Mouse (Mus musculus) Patski (cell line): Measurements from ENCODE around the gene Thbs3. TPM values are rescaled to one million over a fixed set of nuclear protein-coding genes. Genes with fewer than 3 reads are reported as not detected.

ENCODE experiments used
- ATAC-seq: fragments of 100-300 bp; one replicate; pipeline ENCODE4 v1.8.0; 2021
- CTCF ChIA-PET: fragments of 350-600 bp; sonication (Branson Sonifier 250); formaldehyde crosslinking; loops from one replicate; lab custom pipeline; 2022; ENCODE audit warnings: inconsistent platforms; lab: Charles Lee
- POLR2A ChIA-PET: fragments of 350-600 bp; sonication (Branson Sonifier 250); formaldehyde crosslinking; loops from one replicate; lab custom pipeline; 2022; ENCODE audit warnings: antibody characterized with exemption, inconsistent platforms; lab: Charles Lee
- DNase-seq: peaks from one replicate; pipeline ENCODE4 v3.0.0-alpha.2; 2011; ENCODE audit warnings: low read depth, low spot score
- H3K27me3 ChIP-seq: fragments of 371-371 bp; one replicate; pipeline ENCODE4 v1.5.1; 2021
- CTCF ChIP-seq: fragments of 100-300 bp; IDR thresholded peaks from one replicate; pipeline ENCODE4 v1.5.1; 2021
- in situ Hi-C: fragments of 300-500 bp; cut with MboI; formaldehyde crosslinking; loops from 3 replicates; pipeline ENCODE4 v1.11.1; 2018; ENCODE audit warnings: low pct_unique_long_range_greater_than_20kb, mixed read lengths
- polyA plus RNA-seq: library from polyadenylated mRNA; unstranded; gene quantifications from one replicate; pipeline ENCODE4 v1.2.3, GENCODE M21; 2021

The Thbs3 gene
- polyA plus RNA-seq, result 86.6 TPM

DNA sequence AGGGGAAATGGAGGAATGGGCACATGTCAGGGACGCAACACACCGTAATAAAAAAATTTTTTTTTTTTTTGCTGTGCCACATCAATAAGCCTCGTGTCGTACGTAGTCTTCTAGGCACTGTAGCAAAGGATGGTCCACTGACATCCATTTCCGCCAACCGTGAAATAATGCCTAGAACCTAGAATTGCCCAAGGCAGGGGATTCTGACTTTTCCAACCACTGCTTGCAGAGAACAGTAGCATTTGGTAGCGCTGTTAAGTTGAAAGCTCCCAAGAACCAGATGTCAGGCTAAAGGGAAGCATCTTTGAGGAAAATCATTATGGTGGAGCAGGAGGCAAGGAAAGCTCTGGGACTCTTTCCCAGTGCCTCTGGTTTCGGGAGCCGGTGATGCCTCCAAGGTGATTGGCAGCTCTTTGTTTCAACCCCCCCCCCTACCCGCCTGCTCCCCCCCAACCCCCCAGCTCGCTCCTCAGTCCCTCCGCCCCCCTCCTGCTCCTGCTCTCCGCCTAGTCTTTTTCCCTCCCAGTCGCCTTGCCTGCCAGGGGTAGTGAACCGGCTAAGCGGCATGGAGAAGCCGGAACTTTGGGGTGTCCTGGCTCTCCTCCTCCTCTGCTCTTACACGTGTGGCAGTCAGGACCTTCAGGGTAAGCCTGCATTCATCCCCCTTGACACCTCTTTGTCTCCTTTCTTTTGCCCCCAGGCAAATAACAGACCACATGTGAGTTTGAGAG lies at the start of gene Thbs3:
Gene Thbs3, plus strand, starts transcription at position 500 of the 731 bp plus-strand sequence.
- CTCF ChIA-PET, result interaction anchor here (1.0 to 2.3 kb wide), 5 partner anchors 8 to 125 kb away, joined by 3 to 6 read pairs (median 4); partner anchors contain the start of gene Mtx1
- in situ Hi-C loops, result loop anchor here (5.0 to 25.0 kb wide), 2 partner anchors 128 to 528 kb away; partner anchors contain the start of gene Khdc4
- POLR2A ChIA-PET, result interaction anchor here (0.7 to 2.5 kb wide), 6 partner anchors 14 to 127 kb away, joined by 3 to 10 read pairs (median 4); partner anchors contain the start of gene Fdps
- no peak for TF ChIP-seq CTCF
- no peak for DNase-seq
- no peaks in the 10 kb centered on the region for H3K27me3 ChIP-seq
- ATAC-seq, result no peak

DNA sequence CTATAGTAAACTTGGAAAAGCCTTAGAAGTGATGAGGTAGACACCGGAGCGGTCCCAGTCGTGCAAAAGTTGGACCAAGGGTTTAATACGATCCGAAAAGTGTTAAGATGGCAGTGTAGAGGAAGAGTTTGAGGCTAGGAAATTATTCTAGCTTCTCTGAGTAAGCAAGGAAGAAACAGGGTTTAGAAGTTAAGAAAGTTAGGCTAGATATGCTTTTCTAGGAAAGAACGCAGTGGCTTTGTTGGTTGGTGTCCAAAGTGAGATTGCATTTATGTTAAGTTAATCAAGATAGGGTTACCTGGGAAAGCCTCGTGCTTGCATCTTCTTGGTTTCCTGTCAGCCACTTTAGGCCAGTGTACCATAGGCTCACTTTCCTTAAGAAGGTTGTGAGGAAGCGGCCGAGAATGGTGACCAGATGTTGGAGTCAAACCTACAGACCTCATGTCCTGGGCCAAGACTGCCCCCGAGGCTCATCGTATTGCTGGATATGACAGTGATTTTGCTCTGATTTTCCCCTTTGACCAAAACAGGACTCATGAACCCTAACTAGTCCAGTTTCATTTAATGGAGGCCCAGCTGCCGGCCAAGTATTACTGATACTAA lies 49.6 kb upstream of the Thbs3 start:
- DNase-seq (no peak), ATAC-seq (peak; percentile 4)
- in situ Hi-C loops, result no loop called here
- CTCF ChIA-PET, result interaction anchor here (1.1 to 2.8 kb wide), 4 partner anchors 12 to 78 kb away, joined by 5 to 9 read pairs (median 8); partner anchors contain the start of gene Scamp3
- H3K27me3 ChIP-seq, result no peaks in the 10 kb centered on the region
- TF ChIP-seq CTCF, result no peak
- POLR2A ChIA-PET, result interaction anchor here (0.6 to 2.2 kb wide), 8 partner anchors 9 to 524 kb away, joined by 3 to 8 read pairs (median 4); partner anchors contain the start of gene Pklr

DNA sequence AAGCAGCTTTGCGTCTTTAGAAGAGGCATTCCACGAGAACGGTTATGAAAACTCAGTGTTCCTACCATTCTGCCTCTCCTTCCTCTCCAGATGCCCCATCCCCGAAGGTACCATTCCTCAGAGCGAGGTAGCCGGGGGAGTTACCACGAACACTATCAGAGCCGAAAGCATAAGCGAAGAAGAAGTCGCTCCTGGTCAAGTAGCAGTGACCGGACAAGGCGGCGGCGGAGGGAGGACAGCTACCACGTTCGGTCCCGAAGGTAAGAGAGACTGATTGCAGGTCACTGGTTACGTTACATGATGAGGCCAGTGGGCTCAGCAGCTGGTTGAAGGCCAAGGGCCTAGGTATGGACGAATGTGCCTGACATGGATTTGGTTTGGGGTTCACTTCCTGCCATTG lies 48.0 kb upstream of the Thbs3 start:
- in situ Hi-C loops, result no loop called here
- no peaks in the 10 kb centered on the region for H3K27me3 ChIP-seq
- POLR2A ChIA-PET, result interaction anchor here (1.5 kb wide), 1 partner anchor 10 kb away, joined by 9 read pairs; the partner anchor contains the start of gene Scamp3
- CTCF ChIA-PET, result interaction anchor here (0.9 to 2.2 kb wide), 2 partner anchors 10 to 20 kb away, joined by 3 to 8 read pairs; partner anchors contain the start of gene Scamp3
- no peak for ATAC-seq
- no peak for TF ChIP-seq CTCF
- DNase-seq, result no peak

DNA sequence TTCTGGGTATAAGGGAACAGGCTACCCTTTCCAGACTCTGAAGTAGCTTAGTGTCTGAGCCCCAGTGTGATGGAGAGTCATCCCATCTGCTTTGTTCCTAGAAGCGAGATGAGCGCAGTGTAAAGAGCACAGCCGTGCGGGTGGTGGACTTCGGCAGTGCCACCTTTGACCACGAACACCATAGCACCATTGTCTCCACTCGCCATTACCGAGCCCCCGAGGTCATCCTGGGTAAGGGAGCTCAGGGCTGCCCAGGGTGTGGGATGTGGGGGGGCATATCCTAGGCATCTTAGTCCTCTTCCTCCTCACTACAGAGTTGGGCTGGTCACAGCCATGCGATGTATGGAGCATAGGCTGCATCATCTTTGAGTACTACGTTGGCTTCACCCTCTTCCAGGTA lies 40.1 kb upstream of the Thbs3 start:
- in situ Hi-C loops, result no loop called here
- DNase-seq (no peak), ATAC-seq (no peak)
- no peak for TF ChIP-seq CTCF
- ChIA-PET CTCF (interaction anchor here (1.7 kb wide), 1 partner anchor 19 kb away, joined by 5 read pairs; no protein-coding TSS in a partner anchor), POLR2A (interaction anchor here (1.5 kb wide), 1 partner anchor 11 kb away, joined by 6 read pairs; the partner anchor contains the start of gene Clk2)
- no peaks in the 10 kb centered on the region for H3K27me3 ChIP-seq

DNA sequence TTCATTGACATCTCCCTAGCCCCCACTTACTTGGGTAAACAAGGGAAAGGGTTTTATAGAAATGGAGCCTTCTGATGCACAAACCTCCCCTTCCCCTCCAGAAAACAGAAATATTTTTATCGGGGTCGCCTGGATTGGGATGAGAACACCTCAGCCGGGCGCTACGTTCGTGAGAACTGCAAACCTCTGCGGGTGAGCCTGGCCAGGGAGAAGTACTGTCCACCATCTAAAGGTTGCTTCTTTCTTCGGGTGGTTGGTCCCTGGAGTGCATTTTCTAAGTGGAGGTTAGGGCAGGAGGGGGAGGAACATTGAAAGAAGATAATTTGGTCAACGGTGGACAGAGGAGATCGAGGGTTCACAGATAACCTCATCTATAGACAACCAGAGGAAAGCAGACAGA lies 39.4 kb upstream of the Thbs3 start:
- CTCF ChIA-PET, result interaction anchor here (1.7 kb wide), 1 partner anchor 18 kb away, joined by 5 read pairs; no protein-coding TSS in a partner anchor
- ATAC-seq (no peak), DNase-seq (no peak)
- in situ Hi-C loops, result no loop called here
- H3K27me3 ChIP-seq, result no peaks in the 10 kb centered on the region
- TF ChIP-seq CTCF, result no peak
- POLR2A ChIA-PET, result interaction anchor here (1.0 kb wide), 1 partner anchor 10 kb away, joined by 3 read pairs; no protein-coding TSS in a partner anchor

DNA sequence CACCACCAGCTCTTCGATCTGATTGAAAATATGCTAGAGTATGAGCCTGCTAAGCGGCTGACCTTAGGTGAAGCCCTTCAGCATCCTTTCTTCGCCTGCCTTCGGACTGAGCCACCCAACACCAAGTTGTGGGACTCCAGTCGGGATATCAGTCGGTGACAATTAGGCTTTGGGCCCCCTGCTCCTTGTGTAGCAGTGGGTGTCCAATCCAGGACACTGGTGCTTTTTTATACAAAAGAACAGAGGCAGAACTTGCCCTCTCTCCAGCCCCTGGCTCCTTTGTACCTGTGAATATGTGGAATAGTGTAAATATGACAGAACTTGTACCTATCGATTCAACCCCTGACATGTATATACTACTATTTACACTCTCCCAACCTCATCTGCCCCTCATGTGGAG lies 38.6 kb upstream of the Thbs3 start:
- ATAC-seq (no peak), DNase-seq (no peak)
- CTCF ChIA-PET, result interaction anchor here (1.4 to 2.5 kb wide), 3 partner anchors 11 to 86 kb away, joined by 5 to 8 read pairs (median 8); no protein-coding TSS in a partner anchor
- H3K27me3 ChIP-seq, result no peaks in the 10 kb centered on the region
- TF ChIP-seq CTCF, result no peak
- in situ Hi-C loops, result no loop called here
- POLR2A ChIA-PET, result interaction anchor here (0.6 to 1.7 kb wide), 6 partner anchors 9 to 86 kb away, joined by 3 to 11 read pairs (median 6); no protein-coding TSS in a partner anchor

DNA sequence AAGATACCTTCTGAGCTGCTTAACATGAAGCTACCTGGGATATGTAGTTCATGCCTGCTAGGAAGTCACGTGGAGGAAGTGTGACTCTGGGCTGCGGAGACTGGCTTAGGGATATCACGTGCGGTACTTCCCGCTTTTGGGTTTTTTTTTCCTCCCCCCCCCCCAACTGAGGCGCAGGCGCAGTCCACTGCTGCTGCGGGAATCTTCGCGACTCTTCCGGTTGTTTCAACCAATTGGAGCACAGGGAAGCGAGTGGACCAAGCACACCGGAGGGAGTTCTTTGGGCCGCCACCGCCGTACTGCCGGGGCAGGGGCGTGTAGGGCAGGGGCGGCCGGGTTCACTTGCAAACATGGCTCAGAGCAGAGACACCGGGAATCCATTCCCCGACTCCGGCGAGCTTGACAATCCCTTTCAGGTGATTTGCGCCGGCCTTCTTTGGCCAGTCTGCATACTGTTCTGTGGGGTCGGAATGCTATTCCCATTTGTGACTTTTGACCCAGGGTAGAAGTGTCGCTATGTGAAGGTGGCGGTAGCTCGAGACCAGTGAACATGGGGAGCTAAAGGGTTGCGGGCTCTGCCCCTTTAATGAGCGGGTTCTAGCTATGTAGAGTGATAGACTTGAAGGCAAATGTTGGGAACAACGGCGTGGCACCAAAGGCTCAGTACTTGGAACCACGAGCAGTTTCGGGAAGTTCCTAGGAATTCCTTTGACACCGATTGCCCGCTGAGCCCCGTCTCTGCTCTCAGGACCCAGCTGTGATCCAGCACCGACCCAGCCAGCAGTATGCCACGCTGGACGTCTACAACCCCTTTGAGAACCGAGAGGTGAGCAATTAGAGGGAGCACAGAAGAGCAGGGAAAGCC lies 37.5 kb upstream of the Thbs3 start, which contains the start of gene Scamp3:
Gene Scamp3, plus strand, starts transcription at position 232 of the 865 bp plus-strand sequence.
- in situ Hi-C loops, result no loop called here
- H3K27me3 ChIP-seq, result no peaks in the 10 kb centered on the region
- TF ChIP-seq CTCF, result no peak
- ChIA-PET POLR2A (interaction anchor here (0.6 to 1.8 kb wide), 13 partner anchors 10 to 100 kb away, joined by 3 to 11 read pairs (median 3); partner anchors contain the start of genes Gba and Krtcap2), CTCF (interaction anchor here (1.2 to 2.5 kb wide), 10 partner anchors 10 to 125 kb away, joined by 3 to 12 read pairs (median 6); no protein-coding TSS in a partner anchor)
- ATAC-seq (peak; percentile 79), DNase-seq (peak; percentile 98)

DNA sequence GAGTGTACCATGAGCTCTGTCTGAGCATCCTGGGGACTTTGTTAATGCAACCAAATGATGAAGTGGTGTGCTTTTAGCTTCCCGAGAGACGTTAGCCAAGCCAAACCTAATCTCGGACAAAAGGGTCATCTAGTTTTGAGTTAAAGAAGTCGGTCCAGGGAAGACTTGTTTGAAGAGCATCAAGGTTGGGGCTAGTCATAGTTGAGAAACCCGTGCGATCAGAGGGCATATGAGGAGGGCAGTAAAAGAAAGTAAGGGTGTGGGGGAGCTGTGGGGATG lies 36.9 kb upstream of the Thbs3 start:
- POLR2A ChIA-PET, result interaction anchor here (0.7 to 1.8 kb wide), 9 partner anchors 9 to 91 kb away, joined by 3 to 11 read pairs (median 3); partner anchors contain the start of genes Gba and Krtcap2
- in situ Hi-C loops, result no loop called here
- DNase-seq (peak; percentile 19), ATAC-seq (no peak)
- CTCF ChIA-PET, result interaction anchor here (1.2 to 2.5 kb wide), 10 partner anchors 10 to 124 kb away, joined by 3 to 12 read pairs (median 6); no protein-coding TSS in a partner anchor
- H3K27me3 ChIP-seq, result no peaks in the 10 kb centered on the region
- TF ChIP-seq CTCF, result no peak

DNA sequence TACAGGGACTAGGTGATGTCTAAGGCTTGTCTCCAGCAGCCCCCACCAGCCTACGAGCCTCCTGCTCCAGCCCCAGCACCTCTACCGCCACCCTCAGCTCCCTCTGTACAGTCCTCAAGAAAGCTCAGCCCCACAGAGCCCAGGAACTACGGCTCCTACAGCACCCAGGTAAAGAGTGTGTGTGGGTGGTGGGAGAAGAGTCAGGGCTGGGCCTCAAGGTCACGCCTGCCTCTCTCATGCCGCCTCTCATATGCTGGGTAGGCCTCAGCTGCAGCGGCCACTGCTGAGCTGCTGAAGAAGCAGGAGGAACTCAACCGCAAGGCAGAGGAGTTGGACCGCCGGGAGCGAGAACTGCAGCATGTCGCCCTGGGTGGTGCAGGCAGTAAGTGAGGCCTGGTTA lies 35.9 kb upstream of the Thbs3 start:
- DNase-seq, result no peak
- no peaks in the 10 kb centered on the region for H3K27me3 ChIP-seq
- no peak for ATAC-seq
- in situ Hi-C loops, result no loop called here
- CTCF ChIA-PET, result interaction anchor here (1.9 to 2.4 kb wide), 4 partner anchors 9 to 92 kb away, joined by 4 to 12 read pairs (median 10); no protein-coding TSS in a partner anchor
- TF ChIP-seq CTCF, result no peak
- POLR2A ChIA-PET, result no interaction called here
